Mouse (Mus musculus): ENCODE data around the gene Synm.

- no peak for TF ChIP-seq GATA1 (IDR thresholded peaks at IDR 0.05; ENCODE audit: borderline replicate concordance, low read length)
- no peak for TF ChIP-seq FLI1 (IDR thresholded peaks at IDR 0.05; ENCODE audit: low read length)
Measured at GRCm38 (mm10) chr7:67768125-67768524, 8.6 kb upstream of the Synm start.
